Mouse (Mus musculus): ENCODE data around the gene Ttc37. TPM values are rescaled to one million over a fixed set of nuclear protein-coding genes. Genes with fewer than 3 reads are reported as not detected.
A peak's percentile ranks its signal among the peaks of the same experiment; 100 is the strongest.

Gene Ttc37
- polyA plus RNA-seq, 1 experiment from 2014 or later, result 7.7 TPM

DNA sequence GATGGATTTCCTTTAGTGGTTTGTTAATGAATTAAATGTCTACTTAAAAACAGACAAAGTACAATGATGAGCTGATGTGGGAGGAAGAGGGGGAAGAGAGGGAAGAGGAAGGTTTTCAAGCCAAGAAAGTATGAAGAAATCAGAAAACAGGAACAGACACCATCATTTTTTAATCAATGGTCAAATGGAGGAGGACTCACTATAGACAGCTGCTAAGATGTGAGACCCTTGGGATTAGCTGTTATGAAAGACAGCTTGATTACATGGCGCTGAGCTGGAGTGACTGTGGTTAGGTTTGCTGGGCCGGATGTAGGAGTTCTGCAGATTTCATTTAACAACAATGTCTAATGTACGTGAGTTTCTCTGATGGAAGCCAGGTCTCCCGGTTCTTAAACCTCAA lies 35.0 kb upstream of the Ttc37 start:
- H3K27me3 ChIP-seq (replicated peaks; ENCODE audit: control insufficient read depth, insufficient read depth, low read length), result no peaks in the 10 kb centered on the region
- ATAC-seq, result no peak
- H3K9me3 ChIP-seq (ENCODE audit: control insufficient read depth, low read length), result no peaks in the 10 kb centered on the region
- H3K4me2 ChIP-seq (ENCODE audit: low read length), result no peak overlapping the region
- WGBS, result 95% methylated on average over 4 of the region's 4 CpGs
- H3K36me3 ChIP-seq (ENCODE audit: control insufficient read depth, insufficient read depth, low read length), result peaks cover 9% of the 10 kb centered on the region
- H3K27ac ChIP-seq (ENCODE audit: low read depth, low read length), result no peak overlapping the region
- no peak overlapping the region for H3K4me3 ChIP-seq (ENCODE audit: low read length)
- no peak overlapping the region for H3K9ac ChIP-seq (ENCODE audit: low read depth, low read length)
- H3K4me1 ChIP-seq (ENCODE audit: control insufficient read depth, insufficient read depth, low read depth, low read length), result no peaks in the 10 kb centered on the region

- Histone ChIP-seq H3K36me3 (ENCODE audit: control insufficient read depth, insufficient read depth, low read length) (peaks cover 9% of the 10 kb centered on the region), H3K27ac (ENCODE audit: low read depth, low read length) (no peak overlapping the region), H3K4me3 (ENCODE audit: low read length) (no peak overlapping the region), H3K9ac (ENCODE audit: low read depth, low read length) (no peak overlapping the region), H3K4me1 (ENCODE audit: control insufficient read depth, insufficient read depth, low read depth, low read length) (no peaks in the 10 kb centered on the region), H3K27me3 (replicated peaks; ENCODE audit: control insufficient read depth, insufficient read depth, low read length) (no peaks in the 10 kb centered on the region), H3K4me2 (ENCODE audit: low read length) (no peak overlapping the region), H3K9me3 (ENCODE audit: control insufficient read depth, low read length) (no peaks in the 10 kb centered on the region)
- no peak for ATAC-seq
- WGBS, result 86% methylated on average over 13 of the region's 13 CpGs
Observed at GRCm38 (mm10) chr13:76064363-76064945, 34.1 kb upstream of the Ttc37 start.

DNA sequence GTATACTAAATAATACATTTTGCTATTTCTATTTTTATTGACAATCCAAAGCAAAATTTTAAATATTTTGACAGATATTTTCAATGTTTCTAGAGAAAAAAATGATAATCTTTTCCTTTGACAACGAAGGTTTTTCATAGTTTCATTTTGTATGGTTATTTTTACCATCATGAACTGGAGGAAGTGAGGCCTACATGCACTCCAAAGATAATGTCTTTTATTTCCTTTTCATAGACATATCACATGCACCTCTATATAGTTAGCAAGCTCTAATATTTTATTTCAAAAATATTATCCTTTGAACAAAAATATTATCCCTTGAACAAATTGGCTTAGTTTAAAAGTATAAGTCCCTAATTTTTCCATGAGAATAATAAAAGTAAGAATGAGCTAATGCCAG lies 24.2 kb upstream of the Ttc37 start:
- Histone ChIP-seq H3K4me3 (ENCODE audit: low read length) (no peak overlapping the region), H3K27me3 (replicated peaks; ENCODE audit: control insufficient read depth, insufficient read depth, low read length) (no peaks in the 10 kb centered on the region), H3K36me3 (ENCODE audit: control insufficient read depth, insufficient read depth, low read length) (no peaks in the 10 kb centered on the region), H3K9me3 (ENCODE audit: control insufficient read depth, low read length) (no peaks in the 10 kb centered on the region), H3K4me2 (ENCODE audit: low read length) (no peak overlapping the region), H3K4me1 (ENCODE audit: control insufficient read depth, insufficient read depth, low read depth, low read length) (no peaks in the 10 kb centered on the region), H3K9ac (ENCODE audit: low read depth, low read length) (no peak overlapping the region), H3K27ac (ENCODE audit: low read depth, low read length) (no peak overlapping the region)
- ATAC-seq, result no peak
- 82% methylated on average over 1 of the region's 1 CpGs for WGBS

DNA sequence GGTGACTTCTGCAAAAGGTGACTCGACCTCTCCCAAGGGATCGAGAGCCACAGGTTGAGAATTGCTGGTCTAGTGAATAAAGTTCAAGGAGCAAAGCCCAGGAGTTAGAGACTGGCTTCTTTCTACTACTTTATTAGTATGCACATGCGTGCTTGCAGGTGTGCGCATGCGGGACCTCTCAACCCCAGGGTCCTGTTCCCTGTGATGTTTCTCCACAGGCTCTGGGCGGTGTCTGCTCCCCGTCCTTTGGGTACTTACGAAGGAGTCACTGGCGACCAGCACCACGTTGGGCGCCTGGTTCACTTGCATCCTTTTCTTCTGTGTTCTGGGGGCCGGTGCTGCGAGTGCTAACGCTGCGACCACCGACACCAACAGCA lies 430 bp upstream of the Ttc37 start:
- H3K36me3 ChIP-seq (ENCODE audit: control insufficient read depth, insufficient read depth, low read length), result no peaks in the 10 kb centered on the region
- peak overlapping the region; percentile 64 for H3K9ac ChIP-seq (ENCODE audit: low read depth, low read length)
- peak overlapping the region; percentile 48 for H3K4me3 ChIP-seq (ENCODE audit: low read length)
- no peaks in the 10 kb centered on the region for H3K27me3 ChIP-seq (replicated peaks; ENCODE audit: control insufficient read depth, insufficient read depth, low read length)
- WGBS, result 3% methylated on average over 16 of the region's 16 CpGs
- H3K27ac ChIP-seq (ENCODE audit: low read depth, low read length), result peak overlapping the region; percentile 58; the same call in 1 of the 2 replicates
- H3K9me3 ChIP-seq (ENCODE audit: control insufficient read depth, low read length), result no peaks in the 10 kb centered on the region
- peak; percentile 87 for ATAC-seq
- H3K4me1 ChIP-seq (ENCODE audit: control insufficient read depth, insufficient read depth, low read depth, low read length), result peaks cover 3% of the 10 kb centered on the region; the same call in 1 of the 2 replicates
- peak overlapping the region; percentile 55 for H3K4me2 ChIP-seq (ENCODE audit: low read length)

DNA sequence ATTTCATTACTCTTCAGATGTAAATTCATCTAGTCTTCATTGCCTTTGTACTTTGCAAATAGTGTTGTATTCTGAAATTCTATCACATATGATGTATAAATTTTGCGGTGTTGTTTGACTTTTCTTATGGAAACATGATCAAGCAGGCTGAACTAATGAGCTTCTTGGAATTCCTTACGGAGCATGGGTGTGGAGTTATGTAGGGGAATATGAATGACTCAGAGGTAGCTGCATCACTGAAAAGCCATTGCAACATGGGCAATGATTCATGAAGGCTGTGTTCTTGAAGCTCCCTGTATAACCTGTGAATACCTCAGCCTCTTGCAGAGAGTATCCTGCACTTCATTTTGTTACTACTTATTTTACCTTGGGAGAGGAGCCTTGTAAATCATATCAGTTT lies 3.5 kb downstream of the Ttc37 start:
- Histone ChIP-seq H3K9ac (ENCODE audit: low read depth, low read length) (no peak overlapping the region), H3K4me3 (ENCODE audit: low read length) (no peak overlapping the region), H3K9me3 (ENCODE audit: control insufficient read depth, low read length) (no peaks in the 10 kb centered on the region), H3K36me3 (ENCODE audit: control insufficient read depth, insufficient read depth, low read length) (no peaks in the 10 kb centered on the region), H3K27ac (ENCODE audit: low read depth, low read length) (no peak overlapping the region), H3K4me2 (ENCODE audit: low read length) (no peak overlapping the region), H3K27me3 (replicated peaks; ENCODE audit: control insufficient read depth, insufficient read depth, low read length) (no peaks in the 10 kb centered on the region), H3K4me1 (ENCODE audit: control insufficient read depth, insufficient read depth, low read depth, low read length) (peaks cover 3% of the 10 kb centered on the region; the same call in 1 of the 2 replicates)
- no peak for ATAC-seq
- WGBS, result 90% methylated on average over 2 of the region's 2 CpGs

DNA sequence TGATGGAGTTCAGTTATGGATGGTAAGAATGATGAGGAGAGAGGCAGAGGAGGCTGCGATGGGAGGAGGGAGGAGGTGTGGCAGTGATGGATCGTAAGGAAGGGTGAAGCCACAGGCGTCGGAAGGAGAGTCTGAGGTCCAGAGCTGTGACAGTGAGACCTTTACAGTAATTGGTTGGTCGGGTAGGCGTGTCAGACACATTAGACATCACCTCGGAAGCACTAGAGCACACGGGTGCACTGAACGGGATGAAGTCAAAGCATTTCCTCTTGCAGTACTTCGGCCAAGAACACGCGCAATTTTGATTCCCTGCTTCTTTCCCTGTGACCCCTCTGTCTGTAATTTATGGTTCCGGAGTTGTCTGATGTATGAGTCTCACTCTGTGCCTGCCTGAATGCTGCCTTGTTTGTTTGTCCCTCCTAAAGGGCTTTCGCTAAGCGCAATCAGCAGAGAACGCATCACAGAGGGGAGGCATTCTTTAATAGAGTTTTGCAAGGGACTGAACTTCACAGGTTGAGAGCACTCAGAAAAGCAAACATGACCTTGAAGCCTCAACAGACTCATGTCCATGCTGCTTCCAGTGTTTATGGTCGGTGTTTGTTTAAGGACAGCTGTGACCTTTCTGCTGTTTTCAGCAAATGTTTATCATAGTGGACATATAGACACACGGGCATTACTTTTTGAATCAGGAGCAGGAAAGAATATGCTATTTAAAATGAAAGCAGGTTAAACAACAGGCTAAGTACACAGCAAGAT lies 10.7 kb downstream of the Ttc37 start:
- no peak overlapping the region for H3K4me2 ChIP-seq (ENCODE audit: low read length)
- WGBS, result 92% methylated on average over 18 of the region's 18 CpGs
- no peaks in the 10 kb centered on the region for H3K4me1 ChIP-seq (ENCODE audit: control insufficient read depth, insufficient read depth, low read depth, low read length)
- ATAC-seq, result no peak
- peaks cover 14% of the 10 kb centered on the region for H3K36me3 ChIP-seq (ENCODE audit: control insufficient read depth, insufficient read depth, low read length)
- no peak overlapping the region for H3K9ac ChIP-seq (ENCODE audit: low read depth, low read length)
- H3K27ac ChIP-seq (ENCODE audit: low read depth, low read length), result no peak overlapping the region
- no peak overlapping the region for H3K4me3 ChIP-seq (ENCODE audit: low read length)
- no peaks in the 10 kb centered on the region for H3K9me3 ChIP-seq (ENCODE audit: control insufficient read depth, low read length)
- H3K27me3 ChIP-seq (replicated peaks; ENCODE audit: control insufficient read depth, insufficient read depth, low read length), result no peaks in the 10 kb centered on the region

- Histone ChIP-seq H3K36me3 (ENCODE audit: control insufficient read depth, insufficient read depth, low read length) (peaks cover 18% of the 10 kb centered on the region), H3K9me3 (ENCODE audit: control insufficient read depth, low read length) (no peaks in the 10 kb centered on the region), H3K27ac (ENCODE audit: low read depth, low read length) (no peak overlapping the region), H3K4me2 (ENCODE audit: low read length) (no peak overlapping the region), H3K27me3 (replicated peaks; ENCODE audit: control insufficient read depth, insufficient read depth, low read length) (no peaks in the 10 kb centered on the region), H3K4me3 (ENCODE audit: low read length) (no peak overlapping the region), H3K9ac (ENCODE audit: low read depth, low read length) (no peak overlapping the region), H3K4me1 (ENCODE audit: control insufficient read depth, insufficient read depth, low read depth, low read length) (no peaks in the 10 kb centered on the region)
- no peak for ATAC-seq
- 95% methylated on average over 4 of the region's 4 CpGs for WGBS
Observed at GRCm38 (mm10) chr13:76128799-76129198, 30.3 kb downstream of the Ttc37 start.

- Histone ChIP-seq H3K36me3 (ENCODE audit: control insufficient read depth, insufficient read depth, low read length) (peaks cover 18% of the 10 kb centered on the region; the same call in 1 of the 2 replicates), H3K9ac (ENCODE audit: low read depth, low read length) (no peak overlapping the region), H3K9me3 (ENCODE audit: control insufficient read depth, low read length) (no peaks in the 10 kb centered on the region), H3K4me2 (ENCODE audit: low read length) (no peak overlapping the region), H3K27ac (ENCODE audit: low read depth, low read length) (no peak overlapping the region), H3K4me3 (ENCODE audit: low read length) (no peak overlapping the region), H3K27me3 (replicated peaks; ENCODE audit: control insufficient read depth, insufficient read depth, low read length) (no peaks in the 10 kb centered on the region), H3K4me1 (ENCODE audit: control insufficient read depth, insufficient read depth, low read depth, low read length) (no peaks in the 10 kb centered on the region)
- ATAC-seq, result no peak
- WGBS, result 83% methylated on average over 4 of the region's 4 CpGs
Observed at GRCm38 (mm10) chr13:76132415-76132814, 33.9 kb downstream of the Ttc37 start.

DNA sequence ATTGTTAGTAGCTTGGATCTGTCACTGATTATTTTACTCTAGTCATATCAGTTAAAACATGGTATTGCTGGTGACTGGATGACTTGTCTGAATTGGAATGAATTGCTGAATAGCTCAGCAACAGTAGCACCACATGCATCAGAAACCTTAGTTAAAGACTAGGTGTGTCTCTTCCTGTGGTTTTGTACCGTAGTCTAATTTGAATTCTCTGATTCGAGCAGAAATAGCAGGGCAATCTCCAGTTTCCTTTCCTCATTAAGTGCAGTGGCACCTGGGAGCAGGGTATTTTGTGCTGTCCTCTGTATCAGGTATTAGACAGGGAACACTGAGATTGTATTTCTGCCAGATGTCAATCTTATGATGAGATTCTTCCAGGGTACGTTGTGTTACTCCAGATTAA lies 40.3 kb downstream of the Ttc37 start:
- no peaks in the 10 kb centered on the region for H3K4me1 ChIP-seq (ENCODE audit: control insufficient read depth, insufficient read depth, low read depth, low read length)
- H3K27me3 ChIP-seq (replicated peaks; ENCODE audit: control insufficient read depth, insufficient read depth, low read length), result no peaks in the 10 kb centered on the region
- H3K4me2 ChIP-seq (ENCODE audit: low read length), result no peak overlapping the region
- H3K9ac ChIP-seq (ENCODE audit: low read depth, low read length), result no peak overlapping the region
- no peak overlapping the region for H3K27ac ChIP-seq (ENCODE audit: low read depth, low read length)
- H3K4me3 ChIP-seq (ENCODE audit: low read length), result no peak overlapping the region
- H3K36me3 ChIP-seq (ENCODE audit: control insufficient read depth, insufficient read depth, low read length), result peaks cover 6% of the 10 kb centered on the region; the same call in 1 of the 2 replicates
- no peak for ATAC-seq
- 91% methylated on average over 3 of the region's 3 CpGs for WGBS
- H3K9me3 ChIP-seq (ENCODE audit: control insufficient read depth, low read length), result no peaks in the 10 kb centered on the region

Data from hindbrain, embryonic 16.5 days (tissue).